Mouse (Mus musculus): Measurements from ENCODE around the gene Ddx41.

DNA sequence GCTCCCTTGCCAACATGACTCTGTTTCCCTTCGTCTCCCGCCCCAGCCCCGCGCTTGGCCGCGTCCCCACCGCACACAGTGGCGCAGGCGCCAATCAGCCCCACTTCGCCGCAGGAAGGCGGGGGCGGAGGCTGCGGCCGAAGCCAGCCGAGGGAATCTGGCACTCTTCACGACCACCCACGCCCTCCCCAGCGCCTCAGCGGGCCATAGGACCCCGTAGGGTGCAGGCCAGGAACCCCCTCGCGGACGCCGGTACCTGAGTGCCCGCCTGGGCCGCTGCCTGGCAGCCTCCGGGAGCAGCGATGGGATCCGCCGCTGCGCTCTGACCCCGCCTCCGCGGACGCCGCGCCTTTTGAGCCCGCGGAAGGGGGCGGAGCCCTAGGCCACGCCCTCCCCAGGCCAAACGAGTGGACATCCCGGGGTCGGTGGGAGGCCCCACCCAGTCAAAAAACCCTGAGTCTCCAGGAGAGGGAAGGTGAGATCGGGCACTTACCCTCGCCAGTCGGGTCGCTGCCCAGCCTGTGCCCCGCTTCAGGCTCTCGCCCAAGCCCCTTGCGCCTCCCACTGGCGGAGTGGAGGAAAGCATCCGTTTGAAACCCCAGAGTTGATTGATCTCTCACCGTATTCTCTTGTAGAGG lies 23.2 kb downstream of the Ddx41 start, which contains the start of gene Pdlim7:
- TF ChIP-seq CTCF (IDR thresholded peaks at IDR 0.05; ENCODE audit: borderline replicate concordance, insufficient read depth, low read length) (peak; percentile 60; the same call in 1 of the 2 replicates), POLR2A (IDR thresholded peaks at IDR 0.05; ENCODE audit: low read depth, low read length) (peak; percentile 98)
